Mouse (Mus musculus) limb, embryonic 11.5 days (tissue): ENCODE measurements at regions not wholly inside any gene's neighbourhood (a gene's known extent, or its start where the extent isn't known, plus 50 kb on each side); places are given as distances from the start of the nearest gene placed in this dataset.
A peak's percentile ranks its signal among the peaks of the same experiment; 100 is the strongest.

Experiments
- ATAC-seq: fragments of 200-750 bp; cut with Nextera tagmentation; 2 replicates; pipeline ENCODE4 v1.8.0; 2017; ENCODE audit warnings: low read depth; ENCODE audit not compliant: insufficient number of reproducible peaks, low FRiP score, low TSS enrichment
- DNase-seq: peaks from one replicate; pipeline ENCODE4 v3.0.0-alpha.2; 2015; ENCODE audit warnings: low spot score
- H3K27ac ChIP-seq: fragments of 300-500 bp; sonication (generic); replicated peaks from 2 replicates; pipeline ENCODE4 v1.5.1; 2014; ENCODE audit warnings: low read depth, mild to moderate bottlenecking, low read length
- H3K27me3 ChIP-seq: fragments of 300-500 bp; sonication (generic); 2 replicates; pipeline ENCODE4 v1.6.1; 2014; ENCODE audit warnings: mild to moderate bottlenecking, low read length, mixed read lengths; ENCODE audit not compliant: control insufficient read depth, insufficient read depth
- H3K36me3 ChIP-seq: fragments of 300-500 bp; sonication (generic); 2 replicates; pipeline ENCODE4 v1.6.1; 2014; ENCODE audit warnings: mild to moderate bottlenecking, low read length, moderate library complexity, mixed read lengths; ENCODE audit not compliant: control insufficient read depth, insufficient read depth
- H3K4me1 ChIP-seq: fragments of 300-500 bp; sonication (generic); 2 replicates; pipeline ENCODE4 v1.6.1; 2014; ENCODE audit warnings: low read length, mixed read lengths; ENCODE audit not compliant: control insufficient read depth, insufficient read depth
- H3K4me2 ChIP-seq: fragments of 300-500 bp; sonication (generic); 2 replicates; pipeline ENCODE4 v1.6.1; 2014; ENCODE audit warnings: low read depth, mild to moderate bottlenecking, moderate library complexity; ENCODE audit not compliant: severe bottlenecking
- H3K4me3 ChIP-seq: fragments of 300-500 bp; sonication (generic); 2 replicates; pipeline ENCODE4 v1.5.1; 2014; ENCODE audit warnings: low read depth, low read length
- H3K9ac ChIP-seq: fragments of 300-500 bp; sonication (generic); 2 replicates; pipeline ENCODE4 v1.6.1; 2014; ENCODE audit warnings: mild to moderate bottlenecking, low read length
- H3K9me3 ChIP-seq: fragments of 300-500 bp; sonication (generic); 2 replicates; pipeline ENCODE4 v1.6.1; 2016; ENCODE audit warnings: low read length; ENCODE audit not compliant: control insufficient read depth
- WGBS: fragments of 180-500 bp; shearing (Covaris S2); extraction: QIAGEN DNeasy Blood & Tissue Kit; methylation state at CpG from one replicate; pipeline ENCODE4 v1.1.7; 2014; 5-methylcytosine and 5-hydroxymethylcytosine counted together

DNA sequence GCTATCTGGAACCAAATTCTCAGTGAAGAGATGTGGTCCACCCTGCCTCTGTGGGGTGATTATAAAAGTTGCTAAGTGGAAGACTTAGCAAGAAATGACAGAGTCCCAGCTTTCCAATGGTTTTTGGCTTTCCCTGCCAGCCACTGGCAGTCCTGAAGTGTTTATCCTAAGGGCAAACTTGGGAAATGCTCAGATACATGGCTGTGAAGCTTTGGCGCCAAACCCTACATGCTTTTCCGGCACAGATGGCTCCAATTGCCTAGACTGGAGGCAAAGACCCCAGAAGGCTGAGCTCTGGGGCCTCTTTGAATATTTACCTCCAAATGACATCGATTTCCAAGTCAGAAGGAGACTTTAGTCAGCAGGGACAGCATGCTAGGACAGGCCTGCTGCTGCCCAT lies 174.4 kb downstream of the 4930564D02Rik start:
- Histone ChIP-seq H3K9ac (no peak overlapping the region), H3K27ac (no peak overlapping the region), H3K4me3 (no peak overlapping the region), H3K4me1 (no peaks in the 10 kb centered on the region), H3K4me2 (no peak overlapping the region), H3K9me3 (no peaks in the 10 kb centered on the region), H3K36me3 (no peaks in the 10 kb centered on the region), H3K27me3 (no peaks in the 10 kb centered on the region)
- 77% methylated on average over 3 of the region's 3 CpGs for WGBS
- ATAC-seq (no peak), DNase-seq (no peak)

DNA sequence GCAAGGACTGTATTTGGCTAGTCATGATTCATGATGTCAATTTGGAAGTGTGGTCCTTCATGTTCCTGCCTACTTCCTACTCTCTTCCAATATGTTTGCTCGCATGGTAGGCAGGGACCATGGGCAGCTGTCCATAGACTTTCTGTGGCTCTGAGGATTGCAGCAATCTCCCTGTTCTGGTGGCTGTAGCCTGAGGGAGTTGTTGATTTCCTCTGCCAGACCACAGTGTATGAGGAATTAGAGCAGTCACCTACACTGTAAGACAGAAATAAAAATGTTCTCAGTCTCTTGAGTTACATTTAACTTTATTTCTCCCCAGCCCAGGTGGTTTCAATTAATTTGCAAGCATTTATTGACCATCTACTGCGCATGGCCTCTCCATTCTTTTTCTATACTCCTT lies 190.5 kb downstream of the 4930564D02Rik start:
- Histone ChIP-seq H3K36me3 (no peaks in the 10 kb centered on the region), H3K4me2 (no peak overlapping the region), H3K27me3 (no peaks in the 10 kb centered on the region), H3K9ac (no peak overlapping the region), H3K4me3 (no peak overlapping the region), H3K9me3 (no peaks in the 10 kb centered on the region), H3K27ac (no peak overlapping the region), H3K4me1 (no peaks in the 10 kb centered on the region)
- DNase-seq (no peak), ATAC-seq (no peak)
- WGBS, result 79% methylated on average over 2 of the region's 2 CpGs

DNA sequence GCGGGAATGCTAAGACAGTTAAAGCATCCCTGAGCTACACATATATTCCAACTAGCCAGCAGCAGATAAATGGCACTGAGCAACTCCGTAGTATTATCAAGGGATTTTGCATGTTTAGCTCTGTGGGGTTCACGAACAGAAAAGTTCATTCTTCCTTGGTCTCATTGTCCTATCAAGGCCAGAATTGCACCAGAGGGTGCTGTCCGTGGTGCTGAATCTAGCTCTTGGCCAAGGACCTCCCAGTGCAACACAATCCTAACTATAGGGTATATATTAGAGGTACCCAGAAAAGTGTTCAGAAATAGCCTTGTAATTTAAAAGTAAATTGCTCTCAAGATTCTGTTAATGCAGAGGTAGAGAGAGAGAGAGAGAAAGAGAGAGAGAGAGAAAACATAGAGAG lies 176.9 kb upstream of the Kcnd3 start:
- H3K36me3 ChIP-seq, result no peaks in the 10 kb centered on the region
- ATAC-seq (no peak), DNase-seq (peak; percentile 90)
- no peak overlapping the region for H3K27ac ChIP-seq
- H3K4me1 ChIP-seq, result no peaks in the 10 kb centered on the region
- no peaks in the 10 kb centered on the region for H3K9me3 ChIP-seq
- H3K9ac ChIP-seq, result no peak overlapping the region
- 37% methylated on average over 4 of the region's 4 CpGs for WGBS
- no peak overlapping the region for H3K4me3 ChIP-seq
- no peaks in the 10 kb centered on the region for H3K27me3 ChIP-seq
- no peak overlapping the region for H3K4me2 ChIP-seq

DNA sequence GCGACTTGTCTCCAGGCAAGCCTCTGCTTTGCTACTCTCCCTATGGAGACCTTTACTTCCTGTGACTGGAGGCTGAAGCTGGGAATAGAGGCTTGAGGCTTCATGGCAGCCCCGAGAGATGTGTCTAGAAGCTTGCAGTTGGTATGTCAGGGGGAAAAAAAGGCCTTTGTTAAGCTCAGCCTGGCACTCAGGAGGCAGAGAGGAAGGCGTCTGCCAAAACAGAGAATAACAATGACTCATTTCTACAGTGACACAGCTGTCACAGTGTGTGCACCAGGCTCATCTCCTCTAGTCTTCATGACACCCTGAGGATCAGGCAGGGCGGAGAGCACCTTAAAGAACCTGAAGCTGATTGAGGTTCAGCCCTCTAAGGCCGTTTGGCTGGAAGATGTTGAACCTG lies 171.2 kb upstream of the Kcnd3 start:
- no peak overlapping the region for H3K9ac ChIP-seq
- H3K4me3 ChIP-seq, result no peak overlapping the region
- no peaks in the 10 kb centered on the region for H3K27me3 ChIP-seq
- no peak for DNase-seq
- H3K36me3 ChIP-seq, result no peaks in the 10 kb centered on the region
- no peaks in the 10 kb centered on the region for H3K9me3 ChIP-seq
- H3K4me2 ChIP-seq, result no peak overlapping the region
- no peak for ATAC-seq
- H3K4me1 ChIP-seq, result no peaks in the 10 kb centered on the region
- 85% methylated on average over 5 of the region's 5 CpGs for WGBS
- H3K27ac ChIP-seq, result no peak overlapping the region

DNA sequence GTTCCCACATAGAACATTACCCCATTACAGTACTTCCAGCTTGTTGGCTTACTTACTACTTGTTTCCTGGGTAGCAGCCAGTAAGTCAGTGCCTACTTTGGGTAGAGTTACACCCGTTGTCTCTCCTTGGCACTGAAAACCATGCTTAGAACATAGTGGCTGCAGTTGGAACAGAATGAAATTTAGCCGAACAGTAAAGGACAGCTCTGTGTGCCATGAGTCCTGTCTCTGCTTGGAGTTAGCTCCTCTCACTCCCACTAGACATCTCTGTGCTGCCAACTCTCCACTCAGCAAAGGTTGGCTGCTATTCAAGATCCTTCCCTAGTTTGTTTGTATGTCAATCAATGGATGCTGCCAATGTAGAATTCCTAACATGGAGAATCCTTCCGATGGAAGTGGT lies 170.4 kb upstream of the Kcnd3 start:
- Histone ChIP-seq H3K27ac (no peak overlapping the region), H3K27me3 (no peaks in the 10 kb centered on the region), H3K9ac (no peak overlapping the region), H3K36me3 (no peaks in the 10 kb centered on the region), H3K4me2 (no peak overlapping the region), H3K9me3 (no peaks in the 10 kb centered on the region), H3K4me1 (no peaks in the 10 kb centered on the region), H3K4me3 (no peak overlapping the region)
- no peak for DNase-seq
- ATAC-seq, result no peak
- WGBS, result 85% methylated on average over 3 of the region's 3 CpGs

DNA sequence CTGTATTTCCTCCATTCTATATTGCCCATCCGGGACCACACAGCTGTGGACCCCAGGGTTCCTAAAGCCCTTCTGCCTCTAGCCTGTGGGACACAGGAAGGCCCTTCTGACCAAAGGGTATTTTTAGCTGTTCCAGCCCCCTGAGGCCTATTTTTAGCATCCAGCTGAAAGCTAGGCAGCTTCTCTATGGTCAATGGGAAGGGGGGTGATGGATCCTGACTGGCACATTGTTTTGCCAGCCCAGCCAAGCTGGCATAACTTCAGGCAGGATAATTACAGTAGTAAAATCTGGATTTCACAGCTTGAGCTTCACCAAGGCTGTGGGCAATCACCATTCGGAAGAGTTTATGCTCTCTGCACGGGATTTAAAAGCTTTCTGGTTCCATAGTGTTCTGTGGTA lies 153.9 kb upstream of the Kcnd3 start:
- Histone ChIP-seq H3K27ac (no peak overlapping the region), H3K9me3 (no peaks in the 10 kb centered on the region)

DNA sequence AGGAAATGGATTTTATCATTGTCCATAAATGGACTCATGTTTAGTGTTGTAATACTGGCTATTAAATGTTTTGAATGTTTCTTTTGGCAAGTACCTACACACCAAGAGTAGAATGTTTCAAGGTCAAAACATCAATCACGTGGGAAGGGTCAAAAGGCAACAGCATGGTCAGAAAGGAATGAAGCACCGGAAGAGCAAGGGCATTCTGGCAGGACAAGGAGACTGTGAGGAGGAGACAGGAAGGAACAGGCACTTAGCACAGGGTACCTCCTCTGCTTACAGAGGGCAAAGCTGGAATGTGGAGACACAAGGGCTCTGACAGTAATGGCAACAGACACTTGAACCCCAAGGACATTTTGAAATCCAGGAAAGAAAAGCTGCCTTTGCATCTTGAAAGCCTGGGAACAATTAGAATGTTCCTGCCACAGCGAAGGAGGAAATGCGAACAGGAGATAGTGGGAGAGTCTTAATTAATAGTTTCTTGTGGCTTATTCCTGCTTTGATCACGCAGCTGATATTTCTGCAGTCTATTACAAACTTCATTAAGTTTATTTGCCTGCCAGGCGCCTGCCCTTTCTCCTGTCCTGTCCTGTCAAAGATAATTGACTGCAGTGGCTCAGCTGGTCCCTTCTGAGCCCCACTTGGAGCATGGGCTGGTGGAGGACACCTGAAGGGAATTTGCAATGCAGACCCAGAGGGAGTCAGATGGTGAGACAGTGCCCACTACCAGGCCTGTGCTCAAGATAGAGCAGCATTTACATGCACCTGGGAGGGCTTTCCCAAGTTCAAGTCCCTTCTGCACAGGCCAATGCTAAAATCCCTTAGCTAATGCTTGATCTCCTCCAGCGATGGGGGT lies 151.2 kb upstream of the Kcnd3 start:
- no peak for DNase-seq
- H3K4me3 ChIP-seq, result no peak overlapping the region
- H3K4me1 ChIP-seq, result no peaks in the 10 kb centered on the region
- H3K27ac ChIP-seq, result no peak overlapping the region
- H3K9me3 ChIP-seq, result no peaks in the 10 kb centered on the region; the same call in 1 of the 2 replicates
- H3K36me3 ChIP-seq, result no peaks in the 10 kb centered on the region
- no peaks in the 10 kb centered on the region for H3K27me3 ChIP-seq
- no peak overlapping the region for H3K9ac ChIP-seq
- H3K4me2 ChIP-seq, result no peak overlapping the region
- WGBS, result 26% methylated on average over 7 of the region's 7 CpGs
- ATAC-seq, result no peak

More for the DNA sequence above, 153.9 kb upstream of the Kcnd3 start:
- Histone ChIP-seq H3K36me3 (no peaks in the 10 kb centered on the region), H3K4me1 (no peaks in the 10 kb centered on the region), H3K4me2 (no peak overlapping the region), H3K9ac (no peak overlapping the region), H3K4me3 (no peak overlapping the region), H3K27me3 (no peaks in the 10 kb centered on the region)
- no peak for ATAC-seq
- 90% methylated on average over 3 of the region's 3 CpGs for WGBS
- DNase-seq, result no peak

DNA sequence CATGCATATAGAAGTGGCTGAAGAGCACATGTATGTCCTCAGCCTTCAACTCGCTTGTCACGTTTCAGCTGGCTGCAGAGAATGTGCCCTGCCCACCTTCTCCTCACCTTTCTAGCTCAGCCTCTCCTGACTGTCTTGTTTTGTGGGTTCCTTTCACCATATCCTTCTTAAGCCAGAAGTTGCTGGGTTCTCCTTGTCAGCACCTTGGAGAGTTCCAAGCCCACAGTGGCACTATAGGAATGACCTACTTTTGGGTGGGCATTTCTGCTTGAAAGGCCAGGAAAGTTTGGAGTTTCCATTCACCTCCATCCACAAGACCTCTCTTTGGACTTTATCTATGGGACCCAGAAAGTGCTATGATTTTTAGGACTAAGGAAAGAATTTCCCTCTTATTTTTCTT lies 144.5 kb upstream of the Kcnd3 start:
- Histone ChIP-seq H3K4me3 (no peak overlapping the region), H3K9me3 (no peaks in the 10 kb centered on the region; the same call in 1 of the 2 replicates), H3K27me3 (no peaks in the 10 kb centered on the region), H3K27ac (no peak overlapping the region), H3K4me2 (no peak overlapping the region), H3K4me1 (no peaks in the 10 kb centered on the region), H3K36me3 (no peaks in the 10 kb centered on the region), H3K9ac (no peak overlapping the region)
- peak; percentile 63 for DNase-seq
- 58% methylated on average over 2 of the region's 2 CpGs for WGBS
- ATAC-seq, result no peak

DNA sequence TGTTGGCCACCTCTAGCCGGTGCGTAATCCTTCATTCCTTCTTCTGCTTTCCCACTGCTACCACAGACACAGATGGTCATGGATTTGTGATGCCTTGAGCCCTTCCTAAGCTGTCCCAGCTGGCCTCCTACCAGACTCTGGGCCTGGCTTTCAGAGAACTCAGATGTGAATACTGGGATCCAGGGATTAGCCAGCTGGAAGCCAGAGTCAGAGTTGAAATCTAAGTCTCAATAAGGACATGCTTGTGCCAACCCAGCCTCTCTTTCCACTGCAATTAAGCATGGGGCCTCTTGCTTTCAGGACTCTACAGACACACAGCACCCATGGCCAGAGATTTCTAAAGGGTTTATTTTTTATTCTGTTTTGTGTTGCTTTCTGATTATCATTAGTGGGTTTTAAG lies 143.1 kb upstream of the Kcnd3 start:
- no peaks in the 10 kb centered on the region for H3K4me1 ChIP-seq
- WGBS, result 93% methylated on average over 2 of the region's 2 CpGs
- H3K9ac ChIP-seq, result no peak overlapping the region
- H3K27ac ChIP-seq, result no peak overlapping the region
- DNase-seq (no peak), ATAC-seq (no peak)
- H3K9me3 ChIP-seq, result no peaks in the 10 kb centered on the region; the same call in 1 of the 2 replicates
- no peak overlapping the region for H3K4me2 ChIP-seq
- no peaks in the 10 kb centered on the region for H3K27me3 ChIP-seq
- H3K36me3 ChIP-seq, result no peaks in the 10 kb centered on the region
- no peak overlapping the region for H3K4me3 ChIP-seq
